Mouse (Mus musculus) olfactory bulb, adult 2 months (tissue): ENCODE data around the gene Dnase1l3.

Experiments
- CTCF ChIP-seq: fragments of 200-500 bp; IDR thresholded peaks from 2 replicates; pipeline ENCODE4 v1.5.1; 2012; ENCODE audit warnings: low read depth, mild to moderate bottlenecking, low read length, moderate library complexity; ENCODE audit not compliant: insufficient read depth
- POLR2A ChIP-seq: fragments of 200-500 bp; IDR thresholded peaks from 2 replicates; pipeline ENCODE4 v1.6.1; 2012; ENCODE audit warnings: mild to moderate bottlenecking, low read depth, low read length, moderate library complexity; ENCODE audit not compliant: insufficient read depth

GRCm38 (mm10) chr14:7944349-7945039, 49.9 kb downstream of the Dnase1l3 start:
- no peak for TF ChIP-seq CTCF
- TF ChIP-seq POLR2A: no peak
